Comparison of ENCODE assay signal across 28 mouse cellular contexts in the genomic region with DNA sequence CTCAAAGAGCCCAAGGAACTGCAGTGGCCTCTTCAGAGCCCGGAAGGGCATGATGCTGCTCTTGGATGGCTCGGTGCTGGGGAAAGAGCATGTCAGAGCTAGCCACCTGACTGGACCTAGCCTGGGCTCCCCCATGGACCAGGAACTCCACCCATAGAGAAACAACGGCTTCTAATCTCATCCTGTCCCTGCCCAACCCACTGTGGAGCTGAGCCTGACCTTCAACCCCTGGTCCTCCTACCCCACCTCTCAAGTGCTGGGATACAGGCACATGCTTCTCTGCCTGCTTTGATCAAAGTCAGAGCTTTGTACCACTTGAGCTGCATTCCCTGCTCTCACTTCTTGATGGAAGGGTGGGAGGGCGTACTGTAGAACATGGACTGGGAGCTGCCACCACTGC.
"Had no signal": no experiment of that assay in that cellular context is flagged by ENCODE, and none has a peak within 500 bp of the region (broad histone marks: within the 10 kb centered on the region; RNA-seq: fewer than 3 reads in every experiment).

No protein-coding gene starts in this region.

- H3K4me2 ChIP-seq: embryonic facial prominence, embryonic 12.5 days; embryonic facial prominence, embryonic 13.5 days; embryonic facial prominence, embryonic 15.5 days; forebrain, embryonic 12.5 days; forebrain, embryonic 13.5 days; forebrain, embryonic 15.5 days had no signal

- H3K27ac ChIP-seq: embryonic facial prominence, embryonic 10.5 days; embryonic facial prominence, embryonic 12.5 days; embryonic facial prominence, embryonic 13.5 days; embryonic facial prominence, embryonic 15.5 days; forebrain, embryonic 10.5 days; forebrain, embryonic 12.5 days; forebrain, embryonic 13.5 days; forebrain, embryonic 15.5 days; gastrocnemius, adult 2 months had no signal

- H3K27me3 ChIP-seq: embryonic facial prominence, embryonic 12.5 days; embryonic facial prominence, embryonic 13.5 days; embryonic facial prominence, embryonic 15.5 days; forebrain, embryonic 12.5 days; forebrain, embryonic 13.5 days; forebrain, embryonic 15.5 days had no signal

- DNase-seq: cerebellum, adult 18-20 months; cerebellum, adult 2 months; cerebellum, adult 8-10 months; cerebellum, adult 9-10 months; cerebellum, adult 9-11 months; cerebellum, postnatal 10 days; cerebellum, postnatal 14 days; cerebellum, postnatal 25 days; cerebellum, postnatal 36 days; embryo, embryonic 11 days; forebrain, postnatal 0 days; gastrocnemius, adult 2 months; gastrocnemius, postnatal 10 days; gastrocnemius, postnatal 14 days; gastrocnemius, postnatal 25 days; gastrocnemius, postnatal 36 days; heart, adult 18-20 months had no signal

- H3K4me1 ChIP-seq: embryonic facial prominence, embryonic 10.5 days; embryonic facial prominence, embryonic 12.5 days; embryonic facial prominence, embryonic 13.5 days; embryonic facial prominence, embryonic 15.5 days; forebrain, embryonic 10.5 days; forebrain, embryonic 12.5 days; forebrain, embryonic 13.5 days; forebrain, embryonic 15.5 days had no signal

- ATAC-seq: forebrain, embryonic 13.5 days; forebrain, embryonic 14.5 days; forebrain, embryonic 15.5 days; forebrain, embryonic 16.5 days; forebrain, postnatal 0 days had no signal

- H3K9ac ChIP-seq: embryonic facial prominence, embryonic 12.5 days; embryonic facial prominence, embryonic 15.5 days; forebrain, embryonic 12.5 days; forebrain, embryonic 13.5 days; forebrain, embryonic 15.5 days; forebrain, postnatal 0 days had no signal

- H3K9me3 ChIP-seq: embryonic facial prominence, embryonic 10.5 days; embryonic facial prominence, embryonic 12.5 days; embryonic facial prominence, embryonic 13.5 days; embryonic facial prominence, embryonic 15.5 days; forebrain, embryonic 10.5 days; forebrain, embryonic 12.5 days; forebrain, embryonic 13.5 days; forebrain, embryonic 15.5 days had no signal

- H3K4me3 ChIP-seq: embryonic facial prominence, embryonic 10.5 days; embryonic facial prominence, embryonic 12.5 days; embryonic facial prominence, embryonic 13.5 days; embryonic facial prominence, embryonic 15.5 days; erythroblast, embryonic 14.5 days; forebrain, embryonic 10.5 days; forebrain, embryonic 12.5 days; forebrain, embryonic 13.5 days; forebrain, embryonic 15.5 days; gastrocnemius, adult 2 months had no signal
